Mouse (Mus musculus): ENCODE measurements around the gene Foxn3. TPM values are rescaled to one million over a fixed set of nuclear protein-coding genes. Genes with fewer than 3 reads are reported as not detected.

The Foxn3 gene
- total RNA-seq, 4 experiments from 2014 or later = 65.0 to 85.5 (median 81.2) TPM

DNA sequence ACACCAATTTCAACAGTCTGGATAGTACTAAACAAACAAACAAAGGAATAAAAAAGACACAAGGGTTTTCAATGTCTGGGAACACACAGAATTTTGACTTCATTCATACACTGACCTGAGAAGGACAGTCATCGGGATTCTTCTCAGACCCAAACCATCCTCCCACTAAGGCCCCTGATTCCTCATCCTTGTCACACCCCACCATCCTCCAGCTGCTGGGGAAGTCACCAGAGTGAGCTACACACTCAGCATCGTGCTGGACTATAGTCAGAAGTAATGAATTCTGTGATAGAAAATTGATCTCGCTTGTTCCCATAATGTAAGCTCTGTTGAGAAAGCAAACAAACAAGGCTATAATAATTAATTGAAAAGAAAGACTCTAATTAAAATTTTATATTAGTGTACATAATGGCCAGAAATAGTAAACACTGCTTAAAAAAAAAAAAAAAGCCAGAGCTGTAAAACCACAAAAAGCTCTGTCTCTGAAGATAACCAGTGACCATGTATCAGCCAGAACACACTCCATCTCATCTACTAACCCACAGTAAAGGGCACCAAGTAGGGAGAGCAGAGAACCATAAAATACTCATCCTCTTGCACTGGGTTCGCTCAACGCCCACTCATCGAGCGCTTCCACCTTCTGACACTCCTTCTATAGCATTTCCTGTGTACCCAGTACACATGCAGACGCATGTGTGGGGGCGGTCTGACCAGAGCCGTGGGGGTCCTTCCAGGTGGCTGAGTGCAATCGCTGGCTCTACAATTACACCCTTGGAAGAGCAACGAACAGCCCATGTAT lies 241.6 kb downstream of the Foxn3 start:
- no peak for DNase-seq

DNA sequence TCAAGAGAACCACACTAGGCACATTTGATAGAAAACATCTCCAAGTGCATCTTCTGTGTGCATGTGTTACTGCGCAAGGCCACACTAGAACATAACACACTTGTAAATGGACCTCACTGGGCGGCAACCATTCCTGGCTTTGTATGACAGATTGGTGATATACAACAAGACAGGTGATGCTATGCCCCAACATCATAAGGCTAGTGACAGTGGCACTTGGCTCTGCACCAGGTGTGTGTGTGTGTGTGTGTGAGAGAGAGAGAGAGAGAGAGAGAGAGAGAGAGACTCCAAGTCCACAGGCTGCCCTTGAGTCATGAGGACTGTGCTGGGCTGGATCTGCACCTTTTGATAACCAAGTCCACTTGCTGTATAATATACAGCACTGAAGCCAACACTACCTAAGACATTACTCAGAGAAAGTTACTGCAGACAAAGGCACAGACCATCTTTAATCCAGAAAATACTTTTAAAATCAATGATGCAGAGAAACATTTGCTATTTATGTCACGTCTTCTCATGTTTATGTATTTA lies 242.4 kb downstream of the Foxn3 start:
- DNase-seq = no peak

DNA sequence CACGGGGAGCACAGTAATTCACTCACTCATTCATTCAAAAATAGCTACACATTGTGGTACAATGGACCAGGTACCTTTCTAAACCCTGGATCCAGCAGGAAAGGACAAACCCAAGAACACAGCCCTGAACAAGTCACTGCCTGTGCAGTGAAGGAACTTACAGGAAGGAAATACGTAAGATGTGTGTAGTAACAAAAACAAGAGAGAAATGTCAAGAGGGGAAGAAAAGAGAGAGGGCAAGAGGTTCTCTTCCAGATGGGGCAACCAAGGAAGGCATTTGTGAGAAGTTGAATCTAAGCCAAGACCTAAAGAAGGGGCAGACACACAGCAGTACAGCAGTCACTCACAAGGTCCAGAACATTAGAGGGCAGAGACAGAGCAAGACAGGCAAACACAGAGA lies 243.5 kb downstream of the Foxn3 start:
- no peak for DNase-seq

DNA sequence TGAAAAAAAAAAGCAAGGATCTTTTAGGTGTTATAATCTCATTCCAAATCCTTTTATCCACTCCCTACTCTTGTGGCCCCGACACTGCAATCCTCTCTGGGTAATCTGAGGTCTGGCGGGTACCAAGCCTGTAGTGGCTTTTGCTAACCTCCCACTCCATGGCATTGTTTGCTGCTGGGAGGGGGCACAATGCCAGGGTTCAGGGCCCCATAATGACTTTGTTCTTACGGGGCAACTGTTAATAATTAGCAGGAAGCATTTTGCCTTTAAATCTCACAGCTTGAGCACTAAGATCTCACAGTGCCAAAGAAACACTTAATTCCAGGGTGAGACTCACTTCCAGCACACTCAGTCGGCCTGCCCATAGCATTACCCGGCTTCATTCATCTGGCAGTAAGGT lies 244.2 kb downstream of the Foxn3 start:
- DNase-seq = no peak

DNA sequence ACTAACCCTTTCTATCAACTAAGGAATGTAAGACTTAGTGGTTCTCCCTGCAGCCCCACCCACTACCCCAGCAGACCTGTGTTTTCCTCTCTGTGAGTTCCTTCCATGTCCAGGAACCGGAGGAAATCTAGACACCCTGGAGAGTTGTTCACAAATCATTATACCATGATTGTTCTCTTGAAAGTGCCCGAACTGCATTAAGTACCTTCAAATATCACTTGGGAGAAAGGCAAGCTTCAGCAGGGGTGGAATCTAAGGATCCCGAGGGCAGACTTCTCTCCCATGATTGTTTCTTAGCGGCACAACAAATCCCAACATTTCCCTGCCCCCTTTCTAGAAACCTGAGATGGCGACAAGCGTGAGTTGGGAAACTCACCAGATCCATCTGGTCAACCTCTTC lies 247.5 kb downstream of the Foxn3 start:
- DNase-seq = no peak

DNA sequence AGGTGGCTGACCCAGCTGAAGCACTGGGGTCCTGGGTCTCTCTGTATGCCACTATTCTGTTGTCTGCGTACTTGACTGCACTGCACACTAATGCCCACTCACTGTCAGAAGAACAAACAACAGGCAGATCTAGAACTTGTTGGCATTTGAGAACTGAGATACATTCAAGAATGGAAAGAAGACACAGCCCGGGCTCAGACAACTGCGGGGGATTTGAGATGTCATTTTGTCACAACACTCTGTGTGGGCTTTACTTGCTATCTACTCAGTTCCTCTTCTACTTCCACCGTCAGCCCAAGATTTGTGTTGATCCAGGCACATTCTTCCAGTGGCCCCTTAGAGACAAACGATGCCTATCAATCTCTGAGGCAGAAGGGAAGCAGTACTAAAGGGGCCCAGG lies 248.6 kb downstream of the Foxn3 start:
- DNase-seq = no peak

DNA sequence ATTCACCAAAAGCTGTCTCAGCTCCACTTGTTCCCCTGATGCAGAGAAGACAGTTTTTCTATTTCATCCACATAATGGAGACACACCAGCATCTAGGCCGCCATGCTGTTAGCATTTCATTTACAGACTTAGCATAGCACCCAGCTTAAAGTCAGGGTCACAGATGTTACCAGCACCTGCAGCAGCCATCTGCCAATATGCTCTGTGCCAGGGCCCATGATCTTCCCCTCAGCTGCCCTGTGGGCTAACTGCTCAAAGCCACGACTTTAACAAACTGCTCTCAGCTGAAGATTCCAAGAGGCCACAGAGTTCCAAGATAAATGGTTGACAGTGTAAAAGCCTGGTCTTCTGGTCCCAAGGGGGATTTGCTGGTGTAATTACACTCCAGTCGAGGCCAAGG lies 252.1 kb downstream of the Foxn3 start:
- no peak for DNase-seq

DNA sequence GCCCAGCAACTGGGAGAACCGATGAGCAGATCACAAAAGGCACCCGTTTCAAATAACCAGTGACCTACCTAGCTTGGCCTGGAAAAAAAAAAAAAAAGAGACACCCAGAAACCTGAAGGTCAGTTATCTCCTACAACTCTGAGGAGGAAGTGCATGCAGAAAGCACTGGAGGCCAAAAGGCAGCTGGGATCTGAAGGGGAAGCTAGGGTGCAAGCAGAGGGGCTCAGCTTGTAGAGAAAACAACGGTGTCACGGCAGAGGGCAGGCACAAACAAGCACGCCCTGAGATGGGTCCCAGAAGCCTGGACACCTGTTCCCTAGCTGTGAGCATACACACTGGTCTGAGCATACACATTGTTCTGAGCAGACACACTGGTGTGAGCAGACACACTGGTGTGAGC lies 253.4 kb downstream of the Foxn3 start:
- no peak for DNase-seq

DNA sequence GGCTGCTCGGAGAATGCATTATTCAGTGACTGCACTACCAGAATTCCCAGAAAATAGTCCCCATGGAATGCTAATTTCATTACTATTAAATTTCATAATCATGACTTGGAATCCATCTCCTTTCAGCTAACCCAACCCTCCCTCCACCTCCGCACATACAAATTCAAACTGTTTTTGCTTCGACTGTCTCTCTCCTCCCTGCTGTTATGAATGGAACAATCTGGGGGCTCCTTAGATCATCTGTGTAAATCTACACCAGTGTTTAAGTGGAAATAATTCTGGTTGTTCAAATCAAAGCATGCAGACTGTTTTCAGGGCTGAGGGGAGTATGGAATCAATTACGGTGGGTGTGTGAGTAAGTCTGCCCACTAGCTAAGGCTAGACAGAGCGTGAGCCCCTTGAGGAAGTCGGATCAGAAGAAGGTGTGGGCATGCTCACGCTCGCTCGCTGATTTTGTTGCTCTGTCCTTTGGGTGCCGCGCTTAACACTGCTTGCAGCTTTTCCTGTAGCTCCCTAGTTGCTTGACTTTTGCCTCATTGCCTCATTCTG lies 254.8 kb downstream of the Foxn3 start:
- DNase-seq = no peak

DNA sequence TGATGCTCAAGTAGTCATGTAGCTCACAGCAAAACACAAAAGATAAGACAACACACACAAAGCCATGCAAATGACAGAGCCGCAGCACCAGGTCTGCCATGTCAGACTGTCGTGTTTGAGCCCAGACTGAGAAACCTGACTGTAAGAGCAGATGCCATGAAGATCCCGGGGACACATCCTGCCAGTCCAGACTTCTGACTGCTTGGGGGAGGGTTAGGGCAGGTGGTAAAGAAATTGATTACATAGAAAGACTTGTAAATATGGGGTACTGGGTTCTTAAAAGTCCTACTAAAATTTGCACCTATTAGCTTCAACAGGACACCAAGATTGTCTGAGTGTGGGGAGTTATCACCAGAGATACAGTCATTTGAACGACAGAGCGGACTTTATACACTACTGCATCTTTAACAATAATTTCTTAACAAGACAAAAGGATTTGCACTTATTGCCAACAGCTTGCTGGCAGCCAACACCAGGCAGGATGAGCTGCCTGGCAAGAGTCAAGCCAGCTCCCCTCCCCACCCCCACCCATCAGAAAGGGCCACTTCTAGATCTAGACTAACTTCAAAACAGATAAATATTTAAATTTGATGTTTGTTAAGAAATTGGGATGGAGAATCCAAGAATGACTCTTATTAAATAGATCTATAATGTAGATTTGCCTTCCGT lies 256.7 kb downstream of the Foxn3 start:
- DNase-seq = no peak

DNA sequence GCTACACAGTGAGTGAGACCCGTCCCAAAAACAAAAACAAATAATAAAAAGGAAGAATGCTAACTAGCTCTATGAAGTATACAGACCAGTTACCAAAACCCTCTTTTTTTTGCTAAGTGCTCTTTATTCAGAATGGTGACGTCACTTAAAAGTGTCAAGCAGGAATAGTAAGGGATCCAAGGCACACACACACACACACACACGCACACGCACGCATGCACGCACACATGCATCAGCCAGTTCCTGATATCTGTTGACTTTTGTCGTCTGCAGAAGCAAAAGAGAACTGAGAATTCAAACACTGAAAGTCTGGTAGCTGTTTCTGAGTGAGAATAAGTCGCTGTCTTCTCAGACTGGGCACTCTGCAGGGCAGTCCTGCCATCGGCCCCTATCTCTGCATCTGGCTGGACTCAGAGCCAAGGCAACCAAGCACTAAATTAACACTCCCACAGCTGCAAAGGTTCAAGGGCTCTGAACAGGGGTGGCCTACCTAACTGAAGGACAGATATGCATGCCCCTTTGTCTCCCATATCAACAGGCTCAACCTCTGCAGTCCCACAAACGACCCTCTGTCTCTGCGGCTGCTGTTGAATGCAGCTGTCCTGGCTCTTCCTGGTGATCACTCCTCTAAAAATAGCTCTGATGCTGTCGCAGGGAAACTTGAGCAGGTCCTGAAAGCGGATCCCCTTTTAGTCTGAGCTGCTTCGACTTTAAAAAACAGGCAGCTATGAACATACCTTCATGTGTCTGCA lies 257.4 kb downstream of the Foxn3 start:
- no peak for DNase-seq

DNA sequence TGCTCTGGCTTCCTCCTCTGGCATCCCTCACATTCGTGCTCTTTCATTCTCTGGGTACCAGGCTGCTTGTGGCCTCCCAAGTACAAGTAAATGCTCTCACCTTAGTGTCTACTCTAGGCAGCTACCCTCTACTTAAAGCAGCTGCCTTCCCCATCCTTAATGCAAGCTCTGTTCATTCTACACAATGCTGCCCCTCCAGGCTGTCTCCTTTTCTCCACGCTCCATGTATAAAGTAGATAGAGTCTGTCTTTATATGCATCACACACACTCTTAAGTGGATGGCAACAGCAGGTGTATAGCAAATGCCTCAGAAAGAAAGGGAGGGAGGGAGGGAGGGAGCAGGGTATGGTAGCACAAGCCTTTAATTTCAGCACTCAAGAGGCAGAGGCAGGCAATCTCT lies 258.1 kb downstream of the Foxn3 start:
- no peak for DNase-seq

DNA sequence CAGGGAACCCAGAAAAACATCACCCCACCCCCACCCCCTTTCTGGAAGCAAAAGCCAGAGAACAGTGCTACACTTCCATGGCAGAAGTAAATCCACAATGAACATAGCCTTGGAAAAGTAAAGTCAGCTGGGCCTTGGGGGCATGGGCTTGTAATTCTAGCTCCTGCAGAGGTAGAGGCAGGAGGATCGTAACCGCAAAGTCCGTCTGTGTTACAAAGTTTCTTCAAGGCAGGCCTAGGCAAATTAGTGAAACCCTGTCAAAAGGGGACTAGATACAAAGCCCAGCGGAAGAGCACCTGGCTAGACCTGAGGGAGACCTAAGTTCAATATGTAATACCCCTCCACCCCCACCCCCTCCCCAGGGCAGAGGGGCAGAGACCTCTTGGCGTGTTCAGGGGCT lies 259.3 kb downstream of the Foxn3 start:
- no peak for DNase-seq

DNA sequence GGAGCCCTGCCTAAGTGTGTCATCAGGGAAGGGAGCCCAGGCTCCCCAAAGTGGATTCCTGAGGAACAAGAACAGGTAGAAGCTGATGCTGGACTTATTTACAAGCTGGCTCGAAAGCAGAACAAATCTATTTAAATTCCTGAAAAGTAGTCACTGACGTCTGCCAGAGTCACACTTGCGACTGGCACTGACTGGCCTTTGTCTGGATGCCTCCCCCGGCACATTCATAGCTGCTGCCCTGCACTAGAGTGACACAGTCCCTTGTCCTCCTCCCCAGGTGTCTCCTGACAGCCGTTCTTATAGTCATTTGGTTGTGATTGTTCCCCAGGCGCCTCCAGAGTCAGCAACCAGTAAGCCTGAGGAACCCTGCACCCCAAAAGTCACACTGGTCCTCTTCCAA lies 259.8 kb downstream of the Foxn3 start:
- DNase-seq = no peak

DNA sequence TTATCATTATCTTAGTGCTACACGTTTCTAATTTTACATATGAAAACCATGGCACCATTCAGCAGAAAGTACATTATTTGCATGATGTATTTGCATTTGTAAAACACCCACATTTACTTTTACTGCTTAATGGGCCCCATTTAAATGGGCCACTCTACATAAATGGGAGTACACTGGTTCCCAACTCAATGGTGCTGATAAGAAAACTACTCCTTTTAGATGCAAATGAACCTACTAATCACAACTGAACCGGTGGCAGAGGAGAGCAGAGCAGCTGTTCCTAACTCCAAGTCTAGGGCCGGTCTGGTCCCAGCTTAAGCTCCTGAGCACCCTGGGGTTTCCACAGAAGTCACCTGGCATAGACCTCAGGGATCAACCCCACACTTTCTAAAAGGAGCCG lies 263.5 kb downstream of the Foxn3 start:
- DNase-seq = no peak

DNA sequence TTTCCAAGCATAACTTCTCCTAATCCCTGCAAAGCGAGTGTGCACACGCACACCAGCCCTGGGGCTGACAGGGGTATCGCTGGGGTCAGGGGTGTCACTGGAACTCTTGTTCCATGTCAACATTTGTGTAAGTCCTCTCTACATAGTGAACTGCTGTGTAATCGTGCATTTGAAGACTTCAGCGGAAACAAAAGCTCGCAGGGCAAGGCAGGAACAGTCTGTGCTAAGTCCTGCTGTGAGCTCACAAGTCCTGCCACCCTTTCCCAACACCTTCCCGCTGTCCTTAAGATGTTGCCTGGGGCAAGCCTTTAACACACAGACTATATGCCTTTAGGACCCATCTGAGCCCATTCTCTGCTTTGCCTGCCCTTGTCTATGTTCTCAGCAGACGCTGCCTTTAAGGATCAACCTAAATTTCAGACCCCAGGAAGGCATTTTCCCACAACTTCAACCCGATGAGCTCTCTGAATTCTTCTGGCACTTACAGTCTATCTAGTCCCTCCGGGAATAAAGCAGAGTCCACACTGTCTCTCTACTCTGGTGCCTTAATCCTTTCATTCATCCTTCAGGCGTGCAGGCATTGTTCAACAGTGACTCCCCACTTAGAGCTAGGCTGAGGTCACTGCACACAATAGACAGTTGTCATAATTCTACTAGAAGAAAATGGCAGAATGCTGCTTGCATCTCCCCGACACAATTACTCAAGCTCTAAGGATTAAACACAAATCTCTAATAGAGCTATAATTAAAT lies 264.4 kb downstream of the Foxn3 start:
- no peak for DNase-seq

DNA sequence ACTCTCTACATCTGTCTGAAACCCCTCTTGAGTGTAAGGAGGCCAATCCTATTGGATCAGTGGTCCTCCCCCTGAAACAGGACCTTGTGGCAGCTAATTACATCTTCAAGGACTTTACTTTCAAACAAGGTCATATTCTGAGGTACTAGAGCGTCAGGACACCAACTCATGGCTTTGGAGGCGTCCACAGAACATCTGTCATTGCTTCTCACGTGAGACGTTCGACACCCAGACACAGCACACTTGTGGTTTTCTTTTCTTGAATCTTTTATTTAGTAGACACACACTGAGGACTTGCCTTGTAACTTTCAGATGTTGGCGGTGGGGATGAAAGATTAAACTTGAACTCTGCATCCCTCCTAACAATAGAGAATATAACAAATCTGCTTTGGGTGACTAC lies 265.1 kb downstream of the Foxn3 start:
- DNase-seq = no peak

DNA sequence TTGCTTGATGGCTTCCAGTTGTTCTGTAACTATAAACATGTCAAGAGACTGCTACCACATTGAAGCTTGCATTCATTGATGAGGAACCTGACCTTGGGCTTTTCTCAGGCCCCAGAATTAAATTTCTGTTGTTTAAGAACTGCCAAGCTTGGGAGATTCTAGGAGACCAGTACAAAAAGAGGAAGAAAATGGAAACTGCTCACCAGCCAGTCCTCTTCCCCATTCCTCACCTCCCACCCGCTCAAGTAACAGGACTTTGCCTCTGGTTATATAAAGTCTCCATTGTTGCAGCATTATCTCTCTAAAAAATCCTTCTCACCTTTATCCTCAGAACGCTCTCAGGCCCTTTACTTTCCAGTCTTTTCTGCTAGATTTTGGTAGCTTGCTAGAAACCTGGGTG lies 265.6 kb downstream of the Foxn3 start:
- DNase-seq = no peak

DNA sequence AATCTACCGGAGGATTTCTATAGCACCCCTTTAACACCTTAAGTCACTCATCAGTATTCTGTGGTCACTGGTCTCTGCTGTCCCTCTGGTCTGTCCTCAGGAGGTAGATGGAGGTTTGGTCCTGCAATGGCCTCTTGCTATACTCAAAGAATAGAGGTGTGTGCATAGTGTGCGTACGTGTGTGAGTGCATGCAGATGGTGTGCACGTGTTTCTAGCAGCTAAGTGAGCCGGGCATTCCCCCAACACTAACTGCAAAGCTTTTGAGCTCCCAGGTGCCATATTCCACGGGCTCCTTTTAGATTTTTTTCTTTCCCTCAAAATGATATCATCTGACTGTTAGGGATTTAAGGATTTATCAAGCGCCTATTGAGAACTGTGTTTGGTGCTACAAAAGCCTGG lies 269.9 kb downstream of the Foxn3 start:
- no peak for DNase-seq

DNA sequence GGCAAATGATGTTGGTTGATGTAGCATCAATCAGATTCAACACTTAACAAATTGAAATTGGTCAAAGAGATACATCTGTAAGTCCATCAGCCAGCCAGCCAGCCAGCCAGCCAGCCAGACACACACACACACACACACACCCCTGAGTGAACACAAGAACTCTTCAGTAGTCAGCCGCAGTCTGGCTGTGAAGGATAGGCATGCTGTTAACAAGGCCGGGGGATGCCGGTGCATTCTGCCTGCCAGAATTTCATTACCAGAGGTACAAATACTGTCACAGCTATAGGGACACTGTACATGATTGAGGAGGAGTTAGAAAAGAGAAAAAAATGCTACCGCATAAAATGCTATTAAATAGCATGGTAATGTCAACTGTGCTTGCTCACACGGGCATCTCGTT lies 271.2 kb downstream of the Foxn3 start:
- DNase-seq = no peak

DNA sequence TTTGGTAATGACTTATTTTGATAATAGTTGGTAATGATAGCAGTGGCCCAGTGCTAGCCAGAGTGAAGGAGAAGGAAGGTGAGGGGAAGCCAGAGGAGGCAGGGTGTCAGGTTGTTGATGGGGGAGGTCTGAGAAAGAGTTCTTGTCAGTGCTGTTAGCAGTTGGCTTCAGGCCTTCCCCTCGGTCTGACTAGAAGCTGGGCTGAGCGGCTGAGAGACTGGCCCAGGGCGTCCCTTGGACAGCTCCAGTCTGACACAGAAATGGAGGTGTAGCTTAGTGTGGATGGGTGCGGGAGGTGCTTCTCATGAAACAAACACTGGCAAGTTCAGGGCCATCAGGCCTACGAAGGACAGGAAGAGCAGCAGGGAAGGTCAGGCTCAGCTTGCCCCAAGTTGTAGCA lies 276.3 kb downstream of the Foxn3 start:
- no peak for DNase-seq

DNA sequence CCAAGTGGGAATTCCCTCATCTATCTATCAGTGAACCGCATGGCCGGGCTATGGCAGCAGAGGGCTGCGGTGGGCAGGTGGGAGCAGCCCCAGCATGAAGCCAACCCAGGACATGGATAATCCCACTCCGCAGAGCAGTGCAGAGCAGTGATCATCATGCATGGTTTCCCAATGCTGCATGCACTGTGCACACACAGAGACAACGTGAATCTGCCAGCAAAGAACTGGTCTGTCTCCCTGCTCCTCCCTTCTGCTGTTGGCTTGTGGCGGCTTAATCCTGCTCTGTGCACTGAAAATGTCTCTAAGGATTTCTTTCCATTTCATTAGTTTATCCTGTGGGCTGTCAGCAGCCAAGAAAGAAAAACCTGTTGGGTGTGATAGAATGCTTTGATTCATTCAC lies 276.7 kb downstream of the Foxn3 start:
- DNase-seq = no peak
